Mouse (Mus musculus) brain, adult 2 months (tissue): ENCODE measurements around the gene Rfc3.
"Not testable (repeated sequence)": the region's sequence is repeated elsewhere in the genome, so short reads cannot be mapped to it uniquely, and the experiment has no call there.

Source experiments
- DNase-seq: peaks from one replicate; pipeline ENCODE4 v3.0.0; 2011; ENCODE audit warnings: low read depth, low spot score

The Rfc3 gene

GRCm38 (mm10) chr5:151650700-151651410, at the start of gene Rfc3:
Gene Rfc3, minus strand, starts transcription at chr5:151651242.
- peak; percentile 98 for DNase-seq

- not testable (repeated sequence) for DNase-seq
These were observed 42.6 kb upstream of the Rfc3 start for GRCm38 (mm10) chr5:151693636-151694035.

GRCm38 (mm10) chr5:151686606-151687525, 35.8 kb upstream of the Rfc3 start:
- DNase-seq, result peak; percentile 85

DNA sequence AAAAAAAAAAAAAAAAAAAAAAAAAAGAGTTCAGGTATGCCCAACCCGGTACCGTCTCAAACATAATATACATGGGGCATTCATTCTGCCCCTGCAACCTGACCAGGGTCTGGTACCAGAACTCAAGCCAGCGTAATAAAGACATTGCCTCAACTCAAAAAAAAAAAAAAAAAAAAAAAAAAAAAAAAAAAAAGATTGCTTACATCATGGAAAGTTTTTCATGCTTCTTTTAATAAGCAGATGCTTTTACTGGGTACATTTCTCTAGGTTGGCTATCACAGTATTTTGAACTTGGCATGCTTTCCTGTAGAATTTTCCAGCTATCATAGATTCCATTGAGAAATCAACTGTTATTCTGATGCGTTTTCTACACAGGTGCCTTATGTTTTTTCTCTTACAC, 11.2 kb upstream of the Rfc3 start:
- DNase-seq, result no peak

DNA sequence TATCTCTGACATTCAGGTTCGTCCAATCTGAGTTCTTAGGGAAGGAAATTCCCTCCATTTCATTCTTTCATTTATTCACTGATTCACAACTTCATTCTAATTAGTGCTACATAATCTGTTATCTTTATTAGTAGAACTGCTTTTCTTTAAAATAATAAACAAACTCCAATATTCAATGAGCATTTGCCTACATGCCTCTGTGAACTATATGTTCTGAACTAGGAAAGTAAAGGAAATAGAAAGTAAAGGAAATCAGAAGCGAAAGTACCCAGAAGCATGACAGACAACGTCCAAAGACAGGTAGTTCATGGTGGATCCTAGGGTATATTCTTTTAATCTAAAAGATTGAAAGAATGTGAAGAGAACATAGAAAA, 356 bp upstream of the Rfc3 start:
- no peak for DNase-seq

DNA sequence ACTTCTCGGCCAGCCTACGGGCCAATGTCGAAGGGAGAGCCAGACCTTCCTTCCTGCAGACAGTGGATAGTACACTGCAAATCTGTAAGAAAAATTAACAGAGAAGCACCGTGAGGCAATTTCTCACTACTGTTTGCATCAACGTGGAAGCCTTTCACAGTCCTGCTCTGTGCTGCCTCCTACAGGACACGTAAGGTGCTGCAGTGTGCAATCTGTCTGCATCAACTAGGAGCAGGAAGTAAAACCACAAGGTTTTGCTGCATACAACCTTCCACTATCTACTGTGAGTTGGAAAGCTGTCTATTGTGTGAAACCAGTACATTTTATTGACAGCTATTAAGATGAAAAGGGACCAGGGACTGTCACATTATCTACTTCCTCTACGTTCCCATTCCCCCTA, 6.2 kb downstream of the Rfc3 start:
- peak; percentile 4 for DNase-seq

DNA sequence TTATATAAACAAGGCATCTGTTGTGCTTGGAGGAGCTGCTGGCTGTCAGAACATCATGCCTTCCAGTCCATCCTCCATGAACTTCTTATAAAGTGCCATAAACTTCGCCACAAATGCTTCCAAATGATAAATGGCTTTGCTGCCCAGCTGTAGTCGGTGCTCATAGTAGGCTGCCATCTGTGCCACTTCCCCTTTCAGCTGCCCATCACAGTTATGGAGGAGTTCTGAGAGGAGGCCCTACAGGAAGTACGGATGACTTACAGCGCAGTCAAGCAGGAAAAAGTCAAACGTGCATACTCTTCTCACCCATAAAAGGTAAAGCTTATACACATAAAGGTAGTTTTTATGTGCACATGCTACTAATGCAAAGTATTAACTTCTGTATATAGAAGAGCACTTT, 8.2 kb downstream of the Rfc3 start:
- no peak for DNase-seq

- DNase-seq, result no peak
These were observed 8.9 kb downstream of the Rfc3 start for GRCm38 (mm10) chr5:151642102-151642501.

DNA sequence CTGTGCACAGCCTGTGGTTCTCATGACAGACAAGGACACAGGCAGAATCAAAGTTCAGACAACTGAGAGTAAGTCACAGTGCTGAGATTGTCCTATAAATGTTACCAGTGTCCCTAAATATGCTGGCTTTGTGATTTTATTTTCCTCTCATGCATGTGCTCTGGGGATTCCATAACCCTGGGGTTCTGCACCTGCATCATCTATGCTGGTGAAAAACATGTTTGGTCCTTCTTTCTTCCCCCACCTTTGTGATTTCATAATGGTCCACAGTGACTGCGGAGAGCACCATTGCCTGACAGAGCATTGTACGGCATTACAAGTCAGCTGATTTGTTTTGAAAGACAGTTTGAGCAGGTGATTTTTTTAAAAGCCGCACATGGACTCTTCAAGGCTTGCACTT, 45.1 kb downstream of the Rfc3 start, which contains the start of gene Vmn2r18:
Gene Vmn2r18 (minus strand): TSS at position 101 of the 400 bp plus-strand sequence.
- no peak for DNase-seq

DNA sequence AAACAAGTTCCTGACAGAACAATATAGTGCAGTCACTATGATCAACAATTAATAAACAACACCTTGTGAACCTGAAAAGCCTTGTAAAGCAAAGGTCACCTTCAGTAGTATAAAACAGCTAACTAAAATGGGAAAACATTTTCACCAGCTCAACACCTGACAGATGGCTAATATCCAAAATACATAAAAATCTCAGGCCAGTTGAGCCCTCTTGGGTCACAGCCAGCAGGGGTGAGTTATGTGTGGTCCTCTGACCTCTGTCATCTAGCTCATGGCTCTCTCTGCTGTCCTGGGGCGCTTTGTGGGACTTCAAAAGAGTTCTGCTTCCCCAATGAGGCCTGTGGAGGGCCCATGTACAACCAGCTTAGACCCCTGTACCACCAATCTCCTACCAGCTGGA, 49.3 kb downstream of the Rfc3 start:
- no peak for DNase-seq
